Mouse (Mus musculus) gastrocnemius, postnatal 14 days (tissue): ENCODE measurements around the gene Rnf135. TPM values are rescaled to one million over a fixed set of nuclear protein-coding genes. Genes with fewer than 3 reads are reported as not detected.
"Not testable (repeated sequence)": the region's sequence is repeated elsewhere in the genome, so short reads cannot be mapped to it uniquely, and the experiment has no call there.

Source experiments
- DNase-seq: peaks from one replicate; pipeline ENCODE4 v3.0.0; 2021; ENCODE audit warnings: mixed read lengths
- intact Hi-C: fragments of 180-260 bp; cut with DNase I; formaldehyde crosslinking; loops from one replicate; pipeline ENCODE4 v1.15.1; 2025; ENCODE audit warnings: low total_unique reads
- total RNA-seq, 2 experiments: library from RNA; stranded (reverse); gene quantifications; 2 replicates each; pipeline ENCODE4 v1.2.3; 2021

The Rnf135 gene
- total RNA-seq, 2 experiments from 2014 or later, result 3.6 to 3.7 TPM

DNA sequence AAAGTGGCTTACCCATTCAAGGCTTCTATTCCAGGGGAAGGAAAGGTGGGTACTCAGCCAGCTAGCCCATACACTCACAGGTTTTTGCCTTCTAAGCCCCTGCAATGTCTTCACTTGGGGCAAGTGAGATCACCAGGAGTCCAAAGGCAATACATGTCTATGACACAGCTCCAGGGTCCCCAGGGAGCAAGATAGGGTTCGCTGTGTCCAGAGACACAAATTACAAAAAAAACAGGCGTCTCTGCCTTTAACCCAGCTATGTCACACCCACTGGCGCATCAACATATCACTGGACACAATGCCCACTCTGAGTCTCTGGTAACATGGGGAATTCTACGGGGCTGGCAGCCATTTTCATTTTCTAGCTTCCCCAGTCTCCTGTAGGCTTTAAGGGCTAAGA, 27.7 kb upstream of the Rnf135 start:
- intact Hi-C loops, result no loop called here
- no peak for DNase-seq

DNA sequence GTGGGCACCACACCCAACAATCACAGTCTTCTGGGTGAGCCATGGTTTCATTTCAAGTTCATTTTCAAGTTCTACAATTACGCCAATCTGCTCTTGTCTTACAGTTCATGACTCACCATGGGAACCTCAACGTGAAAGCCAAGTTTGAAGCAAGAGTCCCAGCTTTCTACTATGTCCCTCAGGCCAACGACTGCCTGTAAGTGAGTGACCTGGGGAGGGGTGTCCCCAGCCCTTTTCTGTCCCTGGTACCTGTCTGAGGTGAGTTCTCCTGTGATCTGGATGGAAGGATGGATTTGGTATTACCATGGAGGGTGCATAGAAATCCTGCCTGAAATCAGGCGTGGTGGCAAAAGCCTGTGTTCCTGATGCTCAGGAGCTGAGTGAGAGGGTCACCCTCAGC, 26.8 kb upstream of the Rnf135 start:
- DNase-seq, result no peak
- intact Hi-C loops, result no loop called here

DNA sequence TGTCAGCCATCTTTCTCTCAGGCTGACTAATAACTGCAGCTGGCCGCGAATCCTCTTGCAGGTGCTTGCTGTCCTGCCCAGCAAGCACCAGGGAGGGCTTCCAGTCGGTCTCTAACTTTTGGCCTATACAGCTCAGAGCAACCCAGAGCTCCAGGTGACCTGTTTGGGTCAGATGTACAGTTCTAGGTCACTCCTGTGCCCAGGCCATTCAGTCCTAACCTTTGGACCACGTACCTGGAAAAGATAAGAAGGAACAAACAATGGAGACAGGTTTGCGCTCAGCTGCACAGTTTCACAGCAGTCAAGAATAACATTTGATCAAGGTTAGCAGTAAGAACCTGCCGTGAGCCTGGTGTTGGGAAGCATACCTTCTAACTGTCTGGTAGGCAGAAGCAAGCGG, 24.6 kb upstream of the Rnf135 start:
- no peak for DNase-seq
- intact Hi-C loops, result no loop called here

DNA sequence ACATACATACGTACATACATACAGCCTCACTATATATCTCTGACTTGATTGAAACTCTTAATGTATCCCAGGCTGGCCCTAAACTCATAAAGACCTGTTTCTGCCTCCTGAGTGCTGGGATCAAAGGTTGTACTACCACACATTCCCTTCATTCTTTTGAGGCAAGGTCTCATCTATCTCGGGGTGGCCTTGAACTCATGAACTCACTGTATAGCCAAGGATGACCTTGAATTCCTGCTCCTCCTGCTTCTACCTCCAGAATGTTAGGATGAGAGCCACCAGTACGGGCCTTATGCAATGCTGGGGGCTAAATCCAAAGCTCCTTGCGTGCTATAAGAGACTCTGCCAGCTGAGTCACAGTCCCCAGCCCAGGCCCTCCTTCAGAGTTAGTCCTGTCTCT, 22.6 kb upstream of the Rnf135 start:
- intact Hi-C loops, result no loop called here
- no peak for DNase-seq

- no peak for DNase-seq
- intact Hi-C loops, result no loop called here
Observed at GRCm38 (mm10) chr11:80163362-80164116, 20.1 kb upstream of the Rnf135 start.

DNA sequence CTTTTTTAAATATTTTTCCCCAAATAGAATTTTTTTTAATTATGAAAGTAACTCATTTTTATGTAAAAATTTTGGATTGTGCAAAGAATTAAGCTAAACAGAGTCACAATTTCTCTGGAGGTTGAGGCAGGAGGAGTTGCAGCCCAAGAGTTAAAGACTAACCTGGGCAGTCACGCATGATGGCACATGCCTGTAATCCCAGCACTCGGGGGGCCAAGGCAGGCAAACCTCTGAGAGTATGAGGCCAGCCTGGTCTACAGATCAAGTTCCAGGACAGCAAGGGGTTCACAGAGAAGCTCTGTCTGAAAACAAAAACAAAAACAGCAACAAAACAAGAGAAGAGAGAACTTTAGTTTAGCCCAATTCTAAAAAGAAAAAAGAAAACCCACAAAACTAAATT, 19.4 kb upstream of the Rnf135 start:
- intact Hi-C loops, result no loop called here
- DNase-seq, result no peak

GRCm38 (mm10) chr11:80168121-80168520, 15.5 kb upstream of the Rnf135 start:
- no peak for DNase-seq
- intact Hi-C loops, result no loop called here

- DNase-seq, result no peak
- intact Hi-C loops, result no loop called here
Observed at GRCm38 (mm10) chr11:80168611-80169249, 14.9 kb upstream of the Rnf135 start.

- intact Hi-C loops, result no loop called here
- no peak for DNase-seq
Observed at GRCm38 (mm10) chr11:80169629-80170028, 14.0 kb upstream of the Rnf135 start.

DNA sequence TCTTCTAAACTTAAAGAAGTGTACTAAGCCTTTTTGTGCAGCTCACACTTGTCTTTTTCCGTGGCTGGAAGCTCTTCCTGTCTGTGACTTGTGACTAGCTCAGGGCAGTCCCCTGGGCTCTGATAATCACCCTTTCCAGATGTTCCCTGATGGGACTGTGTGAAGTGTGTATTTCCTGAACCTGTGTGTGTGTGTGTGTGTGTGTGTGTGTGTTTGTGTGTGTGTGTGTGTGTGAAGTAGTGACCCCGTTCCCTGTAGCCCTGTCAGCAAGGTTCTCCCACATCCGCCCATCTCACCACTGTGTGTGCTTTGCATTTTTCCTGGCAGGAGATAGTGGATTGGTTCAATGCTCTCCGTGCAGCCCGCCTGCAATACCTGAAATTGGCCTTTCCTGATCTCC, 13.3 kb upstream of the Rnf135 start:
- intact Hi-C loops, result no loop called here
- DNase-seq, result no peak

- intact Hi-C loops, result no loop called here
- no peak for DNase-seq
Observed at GRCm38 (mm10) chr11:80171884-80172283, 11.8 kb upstream of the Rnf135 start.

DNA sequence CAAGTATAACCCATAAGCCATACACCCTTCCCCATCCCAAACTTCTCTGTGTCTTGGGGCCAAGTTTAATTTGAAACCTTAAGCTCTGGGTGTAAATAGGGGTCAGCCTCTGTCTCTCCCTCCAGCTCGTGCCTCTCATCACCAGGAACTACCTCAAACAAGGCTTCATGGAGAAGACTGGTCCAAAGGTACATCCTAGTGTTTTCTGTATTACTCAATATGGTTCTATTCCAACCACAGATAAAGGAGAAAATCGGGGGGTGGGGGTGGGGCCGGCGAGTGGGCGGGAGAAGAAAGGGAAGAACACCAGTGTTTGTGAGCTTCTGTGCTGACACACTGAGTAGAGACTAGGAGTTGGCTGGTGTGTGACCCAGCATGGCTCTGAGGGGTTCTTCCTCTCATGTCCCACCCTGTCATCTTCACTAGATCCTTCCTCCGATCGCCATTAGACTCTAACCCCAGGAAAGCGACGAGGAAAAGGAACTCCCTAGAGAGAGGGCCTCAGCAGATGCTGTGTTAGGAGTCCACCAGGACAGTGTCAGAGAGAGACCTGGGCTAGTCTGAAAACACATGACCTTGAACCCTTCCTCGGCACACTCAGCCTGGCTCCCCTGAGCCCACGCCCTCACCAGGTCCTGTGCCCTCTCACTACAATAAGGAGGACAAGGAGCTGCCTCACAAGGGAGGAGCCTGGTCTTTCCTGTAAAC, 9.5 kb upstream of the Rnf135 start:
- DNase-seq, result no peak
- intact Hi-C loops, result no loop called here

DNA sequence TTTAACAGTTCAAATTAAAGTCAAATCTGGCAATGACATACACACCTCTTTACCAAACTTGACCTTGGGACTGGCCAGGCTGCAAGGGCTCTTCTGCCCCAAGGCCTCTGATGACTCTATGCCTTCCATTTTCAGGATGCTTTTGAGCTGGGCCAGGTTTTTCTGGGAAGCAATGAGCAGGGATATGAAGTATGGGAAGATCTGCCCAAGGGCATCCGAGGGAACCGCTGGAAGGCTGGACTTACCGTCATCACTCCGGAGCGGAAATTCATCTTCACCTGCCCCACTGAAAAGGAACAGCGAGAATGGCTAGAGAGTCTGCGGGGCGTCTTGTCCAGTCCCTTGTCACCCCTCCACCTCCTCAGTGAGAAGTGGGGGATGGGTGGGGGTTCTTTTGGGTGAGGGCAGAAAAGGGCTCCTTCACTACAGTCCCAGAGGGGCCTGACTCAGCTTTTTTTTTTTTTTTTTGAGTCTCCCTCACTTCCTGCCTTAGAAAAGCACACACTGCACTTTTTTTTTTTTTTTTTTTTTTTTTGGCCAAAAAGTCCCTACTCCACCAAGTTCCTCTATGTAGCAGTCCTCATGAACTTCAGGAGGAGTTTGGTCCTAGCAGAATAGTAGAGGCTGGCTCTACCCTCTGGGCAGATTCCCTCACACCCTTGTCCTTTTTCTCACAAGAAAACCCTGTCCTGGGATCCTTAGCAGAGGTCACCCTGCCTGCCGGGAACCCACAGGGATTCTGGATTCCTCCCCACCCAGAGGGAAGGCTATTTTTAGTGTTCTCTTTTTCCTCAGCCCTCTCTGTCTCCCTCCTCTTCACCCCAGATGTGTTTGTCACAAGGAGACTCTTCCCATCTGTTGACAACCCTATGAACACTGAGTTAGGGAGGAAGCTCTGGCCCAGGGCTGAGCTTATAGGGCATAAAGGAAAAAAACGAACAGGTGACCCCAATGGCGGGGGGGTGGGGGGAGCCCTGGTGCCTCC, 6.4 kb upstream of the Rnf135 start:
- intact Hi-C loops, result no loop called here
- DNase-seq, result no peak

DNA sequence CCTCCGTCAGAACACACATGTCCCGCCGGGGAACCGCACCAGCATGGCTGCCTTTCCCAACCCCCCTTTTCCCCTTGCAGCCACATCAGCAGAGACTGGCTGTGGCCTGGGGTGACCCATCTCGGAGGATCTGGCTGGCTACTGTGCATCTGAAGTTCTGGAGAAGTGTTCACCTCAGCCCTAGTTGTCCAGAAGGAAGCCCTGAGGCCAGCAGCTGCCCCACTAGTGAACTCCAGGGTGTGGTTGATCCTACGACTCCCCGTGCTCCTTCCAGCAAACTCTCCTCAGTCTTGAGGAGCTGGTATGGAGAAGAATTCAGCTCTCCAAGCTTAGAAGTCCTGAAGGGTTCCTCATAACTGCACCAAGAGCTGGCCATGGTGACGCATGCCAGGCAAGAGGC, 5.3 kb upstream of the Rnf135 start:
- intact Hi-C loops, result no loop called here
- DNase-seq, result no peak

GRCm38 (mm10) chr11:80181021-80181749, 2.5 kb upstream of the Rnf135 start:
- DNase-seq, result no peak
- intact Hi-C loops, result no loop called here

DNA sequence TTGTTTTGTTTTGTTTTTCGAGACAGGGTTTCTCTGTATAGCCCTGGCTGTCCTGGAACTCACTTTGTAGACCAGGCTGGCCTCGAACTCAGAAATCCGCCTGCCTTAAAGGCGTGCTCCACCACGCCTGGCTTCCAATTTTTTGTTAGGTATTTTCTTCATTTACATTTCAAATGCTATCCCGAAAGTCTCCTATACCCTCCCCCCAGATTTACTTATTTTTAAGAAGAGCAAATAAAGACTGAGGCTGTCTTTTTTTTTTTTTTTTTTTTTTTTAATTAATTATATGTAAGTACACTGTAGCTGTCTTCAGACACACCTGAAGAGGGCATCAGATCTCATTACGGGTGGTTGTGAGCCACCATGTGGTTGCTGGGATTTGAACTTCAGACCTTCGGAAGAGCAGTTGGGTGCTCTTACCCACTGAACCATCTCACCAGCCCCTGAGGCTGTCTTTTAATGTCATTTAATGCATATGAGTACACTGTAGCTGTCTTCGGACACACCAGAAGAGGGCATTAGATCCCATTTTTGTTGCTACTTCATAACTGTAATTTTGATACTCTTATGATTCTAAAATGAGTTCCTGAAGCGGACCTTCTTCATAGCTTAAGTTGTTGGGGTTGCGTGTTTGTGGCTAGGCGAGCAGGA, 472 bp upstream of the Rnf135 start:
- intact Hi-C loops, DNase-seq: not testable (repeated sequence)

DNA sequence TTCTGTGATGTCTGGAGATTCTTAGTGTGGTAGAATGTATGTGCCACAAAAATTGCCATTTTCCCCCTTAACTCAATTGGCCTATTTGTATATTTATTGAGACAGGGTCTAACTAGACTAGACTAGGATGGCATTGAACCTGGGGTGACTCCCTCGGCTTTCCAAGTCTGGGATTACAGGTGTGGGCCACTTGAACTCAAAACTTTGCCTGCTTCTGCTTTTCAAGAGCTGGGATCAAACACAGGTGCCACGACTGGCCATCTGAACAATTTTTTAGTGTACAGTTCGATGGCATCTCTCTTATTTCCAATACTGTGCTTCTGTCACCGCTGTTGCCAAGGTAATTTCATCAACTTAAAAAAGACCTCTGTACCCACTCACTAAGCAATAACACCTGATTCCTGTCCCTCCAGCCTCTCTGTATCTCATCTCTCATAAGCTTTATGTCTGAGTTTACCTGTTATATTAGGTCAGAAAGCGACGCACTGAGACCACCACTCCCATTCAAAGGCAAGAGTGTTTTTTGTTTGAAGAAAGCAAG, 950 bp downstream of the Rnf135 start:
- intact Hi-C loops, result no loop called here
- no peak for DNase-seq

DNA sequence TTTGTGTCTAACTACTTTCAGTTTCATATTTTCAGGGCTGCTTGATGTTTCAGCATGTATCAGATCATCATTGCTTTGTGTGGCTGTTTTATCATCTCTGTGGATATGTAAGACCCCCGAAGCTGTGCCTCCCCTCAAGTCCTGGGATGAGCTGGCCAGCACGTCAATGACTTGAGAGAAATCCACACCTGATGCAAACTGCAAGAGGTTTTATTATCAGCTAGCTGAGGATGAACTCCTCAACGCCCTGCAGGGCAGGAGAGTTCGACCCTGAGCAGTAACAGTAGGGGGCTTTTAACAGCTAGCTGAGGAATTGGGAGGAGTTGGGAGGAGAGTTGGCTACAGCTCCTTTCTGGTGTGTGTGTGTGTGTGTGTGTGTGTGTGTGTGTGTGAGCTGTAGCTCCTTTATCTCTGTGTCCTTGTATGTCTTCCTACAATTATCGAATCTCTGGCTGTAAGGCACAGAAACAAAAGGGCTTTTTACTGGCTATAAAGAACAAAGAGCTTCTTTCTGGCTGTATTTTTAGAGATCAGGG, 1.9 kb downstream of the Rnf135 start:
- DNase-seq, intact Hi-C loops: not testable (repeated sequence)
